Mouse (Mus musculus) brain, adult 10 weeks (tissue): Measurements from ENCODE around the gene Tex22. TPM values are rescaled to one million over a fixed set of nuclear protein-coding genes. Genes with fewer than 3 reads are reported as not detected.

Experiments
- polyA plus RNA-seq: library from polyadenylated mRNA; stranded (reverse); fragments of 350-450 nt; fragmentation: Illumina TruSeq; extraction: RNeasy Lipid Tissue Mini Kit (QIAGEN cat#74804); gene quantifications from one replicate; pipeline ENCODE4 v1.2.3, GENCODE M21; 2015; ENCODE audit warnings: low read depth, low replicate concordance

Gene Tex22
- polyA plus RNA-seq = not detected

DNA sequence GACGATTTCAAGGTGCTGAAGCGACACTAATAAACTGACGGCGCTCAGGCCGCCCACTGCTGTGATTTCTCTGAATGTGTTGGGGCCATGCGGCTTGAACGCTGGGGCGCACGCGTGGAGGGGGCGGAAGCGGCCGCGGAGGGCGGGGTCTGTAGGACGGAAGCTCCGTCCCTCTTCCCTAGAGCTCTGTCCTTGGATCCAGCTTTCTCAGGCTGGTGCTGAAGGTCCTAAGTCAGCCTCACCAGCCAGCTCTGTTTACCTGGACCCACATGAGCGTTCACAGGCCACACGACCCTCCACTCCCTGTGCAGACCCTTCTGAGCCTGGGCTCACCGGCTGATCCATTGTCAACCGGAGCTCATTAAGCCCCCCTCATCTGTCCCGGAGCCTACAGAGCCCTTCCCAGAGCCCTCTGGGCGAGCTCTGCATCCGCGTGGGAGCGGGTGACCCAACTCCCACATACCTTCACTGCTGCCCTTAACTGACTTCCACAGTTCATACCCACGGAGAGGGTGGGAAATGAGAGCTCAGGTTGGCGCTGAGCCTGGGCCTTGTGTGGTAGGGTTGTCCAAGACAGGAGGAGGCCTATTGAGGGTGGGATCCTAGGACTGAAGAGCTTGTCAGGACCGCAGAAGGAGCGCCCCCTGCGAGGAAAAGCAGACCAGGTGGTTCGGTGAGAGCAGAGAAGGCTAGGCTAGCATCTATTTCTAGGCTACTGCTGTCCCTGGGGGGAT lies at the start of gene Tex22:
TSS of gene Tex22 (plus strand) at position 174 of the 734 bp plus-strand sequence.

DNA sequence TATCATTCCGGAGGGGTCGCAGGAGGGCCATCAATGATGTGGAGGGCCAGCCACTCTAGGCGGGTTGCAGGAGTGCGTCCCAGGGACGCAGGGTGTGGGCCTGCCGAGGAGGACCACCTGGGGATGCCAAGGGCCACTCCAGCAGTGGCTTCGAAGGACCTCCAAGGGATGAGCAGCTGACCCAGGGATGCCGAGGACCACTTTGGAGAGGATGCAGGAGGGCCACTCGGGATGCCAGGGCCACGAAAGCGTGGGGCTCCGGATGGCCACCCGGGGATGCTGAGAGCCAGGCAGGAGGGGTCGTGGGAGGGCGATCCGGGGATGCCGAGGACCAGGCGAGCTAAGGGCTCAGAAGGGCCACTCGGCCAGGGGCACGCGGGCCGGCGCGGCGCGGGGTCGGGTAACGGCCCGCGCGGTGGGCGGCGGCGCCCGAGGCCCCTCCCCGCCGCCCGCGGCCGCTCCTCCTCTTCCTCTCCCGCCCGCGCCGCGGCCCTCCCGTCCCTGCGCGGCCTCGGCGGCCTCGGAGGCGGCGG lies 23.5 kb downstream of the Tex22 start, which contains the start of gene Mta1:
TSS of gene Mta1 (plus strand) at position 530 of the 533 bp plus-strand sequence.

Other genes with a start within 250 kb of the Tex22 start
- gene Cdca4, start 245.1 kb upstream of the Tex22 start, polyA plus RNA-seq = 6.6 TPM
- not detected for gene Gpr132, start 206.3 kb upstream of the Tex22 start, polyA plus RNA-seq
- gene Jag2, start 144.7 kb upstream of the Tex22 start, polyA plus RNA-seq = 17.1 TPM
- gene Nudt14, start 132.4 kb upstream of the Tex22 start, polyA plus RNA-seq = 16.5 TPM
- gene Btbd6, start 98.0 kb upstream of the Tex22 start, polyA plus RNA-seq = 65.8 TPM
- gene Brf1, start 73.8 kb upstream of the Tex22 start, polyA plus RNA-seq = 31.8 TPM
- 71.2 TPM for gene Pacs2, start 60.0 kb upstream of the Tex22 start, polyA plus RNA-seq
- 40.8 TPM for gene Mta1, start 23.8 kb downstream of the Tex22 start, polyA plus RNA-seq
- gene Crip2, start 65.7 kb downstream of the Tex22 start, polyA plus RNA-seq = 137 TPM
- 44.7 TPM for gene Crip1, start 71.8 kb downstream of the Tex22 start, polyA plus RNA-seq
- gene Tedc1, start 81.9 kb downstream of the Tex22 start, polyA plus RNA-seq = 1.2 TPM
- gene Tmem121, start 111.4 kb downstream of the Tex22 start, polyA plus RNA-seq = 18.7 TPM